In genomic region chr17:21532101-21532951, GRCm38 (mm10) we compare ENCODE assay signal across 8 mouse cellular contexts. TPM values are rescaled to one million over a fixed set of nuclear protein-coding genes. Genes with fewer than 3 reads are reported as not detected.
A peak's percentile ranks its signal among the peaks of the same experiment; 100 is the strongest.
DNase-seq lines count a peak whose midpoint lies in the region; ATAC-seq and TF ChIP-seq lines count a peak whose summit lies in the region.

No protein-coding gene starts in this region.

- H3K9ac ChIP-seq in forebrain, embryonic 15.5 days (replicated peaks) = peak overlapping the region; percentile 92
- H3K9ac ChIP-seq in liver, postnatal 0 days (replicated peaks) = peak overlapping the region; percentile 94
- H3K9ac ChIP-seq in neural tube, embryonic 13.5 days = peak overlapping the region; percentile 93

- peak overlapping the region; percentile 77 for H3K4me2 ChIP-seq in forebrain, embryonic 15.5 days (replicated peaks)
- peak overlapping the region; percentile 77 for H3K4me2 ChIP-seq in liver, postnatal 0 days (ENCODE audit: low read depth, low read length)
- H3K4me2 ChIP-seq in neural tube, embryonic 13.5 days = peak overlapping the region; percentile 68

- WGBS in forebrain, embryonic 15.5 days = under 1% methylated on average over 53 of the region's 54 CpGs
- under 1% methylated on average over 54 of the region's 54 CpGs for WGBS in liver, postnatal 0 days (ENCODE audit: insufficient replicate concordance)
- under 1% methylated on average over 54 of the region's 54 CpGs for WGBS in neural tube, embryonic 13.5 days

- H3K9me3 ChIP-seq in E14TG2a.4 (ENCODE audit: low read length) = no peaks in the 10 kb centered on the region
- no peaks in the 10 kb centered on the region for H3K9me3 ChIP-seq in forebrain, embryonic 15.5 days
- H3K9me3 ChIP-seq in liver, postnatal 0 days (ENCODE audit: low read length) = no peaks in the 10 kb centered on the region
- H3K9me3 ChIP-seq in neural tube, embryonic 13.5 days = no peaks in the 10 kb centered on the region

- TF ChIP-seq CTCF in E14TG2a.4 (conservative IDR thresholded peaks at IDR 0.05; ENCODE audit: low read length) = no peak
- peak; percentile 42 for TF ChIP-seq CTCF in liver, postnatal 0 days (IDR thresholded peaks at IDR 0.05; ENCODE audit: low read depth)

- DNase-seq in c-Kit-positive CD71-negative TER-119-negative erythroid progenitor cells, embryonic 14.5 days (ENCODE audit: low read depth) = peak; percentile 37
- peak; percentile 73 to 78 for DNase-seq in heart, postnatal 14 days
- DNase-seq in layer of hippocampus, adult 11-12 months (ENCODE audit: low spot score) = peak; percentile 74
- peak; percentile 68 for DNase-seq in liver, postnatal 0 days
- DNase-seq in telencephalon, adult 2 months (ENCODE audit: low read depth, low spot score) = peak; percentile 90

- peak; percentile 85 for ATAC-seq in forebrain, embryonic 15.5 days (replicated peaks)
- peak; percentile 78 for ATAC-seq in liver, postnatal 0 days
- ATAC-seq in neural tube, embryonic 13.5 days (ENCODE audit: low read depth) = peak; percentile 87

- H3K4me1 ChIP-seq in E14TG2a.4 (replicated peaks; ENCODE audit: low read depth, low read length) = peaks cover 49% of the 10 kb centered on the region
- peaks cover 23% of the 10 kb centered on the region for H3K4me1 ChIP-seq in forebrain, embryonic 15.5 days
- H3K4me1 ChIP-seq in liver, postnatal 0 days (ENCODE audit: insufficient read depth) = peaks cover 26% of the 10 kb centered on the region
- peaks cover 26% of the 10 kb centered on the region for H3K4me1 ChIP-seq in neural tube, embryonic 13.5 days (replicated peaks)

- peaks cover 6% of the 10 kb centered on the region; the same call in 1 of the 2 replicates for H3K36me3 ChIP-seq in E14TG2a.4 (ENCODE audit: insufficient read depth, low read length)
- no peaks in the 10 kb centered on the region for H3K36me3 ChIP-seq in forebrain, embryonic 15.5 days
- H3K36me3 ChIP-seq in liver, postnatal 0 days (replicated peaks; ENCODE audit: insufficient read depth, low read length) = no peaks in the 10 kb centered on the region
- no peaks in the 10 kb centered on the region for H3K36me3 ChIP-seq in neural tube, embryonic 13.5 days

- peak overlapping the region; percentile 90 for H3K27ac ChIP-seq in forebrain, embryonic 15.5 days (replicated peaks)
- peak overlapping the region; percentile 93 for H3K27ac ChIP-seq in liver, postnatal 0 days (ENCODE audit: low read depth)
- peak overlapping the region; percentile 95 for H3K27ac ChIP-seq in neural tube, embryonic 13.5 days (replicated peaks)

- intact Hi-C loops in heart, postnatal 14 days (cut with DNase I) = loop anchor here (10.0 kb wide), 1 partner anchor 588 kb away; the partner anchor contains the start of gene Ppp2r1a

- H3K27me3 ChIP-seq in E14TG2a.4 (ENCODE audit: insufficient read depth, low read length) = no peaks in the 10 kb centered on the region
- H3K27me3 ChIP-seq in forebrain, embryonic 15.5 days = no peaks in the 10 kb centered on the region
- no peaks in the 10 kb centered on the region for H3K27me3 ChIP-seq in liver, postnatal 0 days (ENCODE audit: insufficient read depth, low read length)
- no peaks in the 10 kb centered on the region for H3K27me3 ChIP-seq in neural tube, embryonic 13.5 days

- TF ChIP-seq EP300 in liver, postnatal 0 days (IDR thresholded peaks at IDR 0.05; ENCODE audit: low read depth) = no peak

- peak overlapping the region; percentile 89 for H3K4me3 ChIP-seq in E14TG2a.4 (replicated peaks; ENCODE audit: low read length)
- peak overlapping the region; percentile 82 for H3K4me3 ChIP-seq in forebrain, embryonic 15.5 days
- H3K4me3 ChIP-seq in liver, postnatal 0 days (ENCODE audit: low read depth, low read length) = peak overlapping the region; percentile 70
- H3K4me3 ChIP-seq in neural tube, embryonic 13.5 days = peak overlapping the region; percentile 80

RNA-seq across cellular contexts. Expression of gene Zfp52, which starts 3.0 kb away (rescaled TPM):
- 2.0 and 2.4 TPM in 2 replicates for polyA plus RNA-seq in forebrain, embryonic 15.5 days (2015; fragmentation: Nextera tagmentation; extraction: Ambion mirVana)
- 1 to 10 TPM; 3.8 to 5.4 TPM for total RNA-seq in heart, postnatal 14 days (2021)
- polyA plus RNA-seq in liver, postnatal 0 days (2015; fragmentation: Nextera tagmentation; extraction: Ambion mirVana) = 0.85 and 1.2 TPM in 2 replicates
- 1.8 and 2.3 TPM in 2 replicates for polyA plus RNA-seq in neural tube, embryonic 13.5 days (2015; fragmentation: Nextera tagmentation; extraction: Ambion mirVana)

RNA-seq across cellular contexts. Expression of gene Zfp948, which starts 34.5 kb away (rescaled TPM):
- polyA plus RNA-seq in forebrain, embryonic 15.5 days (2015; fragmentation: Nextera tagmentation; extraction: Ambion mirVana) = 18.6 and 19.5 TPM in 2 replicates
- 1 to 10 TPM; 4.2 to 5.3 TPM for total RNA-seq in heart, postnatal 14 days (2021)
- polyA plus RNA-seq in liver, postnatal 0 days (2015; fragmentation: Nextera tagmentation; extraction: Ambion mirVana) = 3.2 and 3.7 TPM in 2 replicates
- polyA plus RNA-seq in neural tube, embryonic 13.5 days (2015; fragmentation: Nextera tagmentation; extraction: Ambion mirVana) = 18.4 and 20.3 TPM in 2 replicates

RNA-seq across cellular contexts. Expression of gene Zfp53, which starts 43.5 kb away (rescaled TPM):
- polyA plus RNA-seq in forebrain, embryonic 15.5 days (2015; fragmentation: Nextera tagmentation; extraction: Ambion mirVana) = 10.9 and 11.3 TPM in 2 replicates
- 1 to 10 TPM; 2.4 to 2.9 TPM for total RNA-seq in heart, postnatal 14 days (2021)
- polyA plus RNA-seq in liver, postnatal 0 days (2015; fragmentation: Nextera tagmentation; extraction: Ambion mirVana) = 2.7 and 3.5 TPM in 2 replicates
- 9.4 and 10.1 TPM in 2 replicates for polyA plus RNA-seq in neural tube, embryonic 13.5 days (2015; fragmentation: Nextera tagmentation; extraction: Ambion mirVana)

Comparison
In these comparisons a context has a peak if more than half of its experiments do, and no peak if none do; other contexts are left out.
1. Peak in every context shown above with its lines: DNase-seq, ATAC-seq, H3K4me3 ChIP-seq and H3K27ac ChIP-seq.
2. DNase-seq: peak in every context shown above with its lines; median percentile 90 in telencephalon, adult 2 months; 76 in heart, postnatal 14 days; 74 in layer of hippocampus, adult 11-12 months; 68 in liver, postnatal 0 days; 37 in c-Kit-positive CD71-negative TER-119-negative erythroid progenitor cells, embryonic 14.5 days.